Mouse (Mus musculus) embryonic fibroblast, embryonic 13.5 days (primary cell): ENCODE data around the gene Wasl.

ENCODE experiments used
- CTCF ChIP-seq: IDR thresholded peaks from 2 replicates; pipeline ENCODE4 v1.5.1; 2011; ENCODE audit warnings: mild to moderate bottlenecking, control low read depth, low read length, moderate library complexity, borderline replicate concordance; ENCODE audit not compliant: insufficient read depth
- POLR2A ChIP-seq: IDR thresholded peaks from 2 replicates; pipeline ENCODE4 v1.6.1; 2011; ENCODE audit warnings: low read depth, mild to moderate bottlenecking, control low read depth, low read length, moderate library complexity

GRCm38 (mm10) chr6:24657647-24658387, 7.0 kb downstream of the Wasl start:
- TF ChIP-seq POLR2A (no peak), CTCF (no peak)
